Mouse (Mus musculus) lung, postnatal 0 days (tissue): Measurements from ENCODE around the gene Slf2.

ENCODE experiments used
- CTCF ChIP-seq: IDR thresholded peaks from 2 replicates; pipeline ENCODE4 v1.5.1; 2016; ENCODE audit warnings: antibody characterized with exemption, mild to moderate bottlenecking
- EP300 ChIP-seq: IDR thresholded peaks from 2 replicates; pipeline ENCODE4 v1.6.1; 2016; ENCODE audit warnings: antibody characterized with exemption, mild to moderate bottlenecking, control low read depth

DNA sequence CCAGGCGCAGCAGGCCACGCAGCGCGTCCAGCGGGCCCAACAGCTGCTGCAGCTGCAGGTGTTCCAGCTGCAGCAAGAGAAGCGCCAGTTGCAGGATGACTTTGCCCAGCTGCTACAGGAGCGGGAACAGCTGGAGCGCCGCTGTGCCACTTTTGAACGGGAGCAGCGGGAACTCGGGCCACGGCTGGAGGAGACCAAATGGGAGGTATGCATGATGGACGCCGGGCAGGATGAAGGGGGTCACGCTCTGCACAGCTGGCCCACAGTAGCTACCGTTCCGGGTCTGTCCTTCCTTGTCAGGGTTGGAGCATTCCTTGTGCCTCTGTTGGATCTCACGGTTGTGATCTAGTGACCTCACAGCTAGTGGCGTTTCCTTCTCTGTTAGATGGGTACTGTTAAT is 93.8 kb downstream of the Slf2 start:
- TF ChIP-seq CTCF (no peak), EP300 (no peak)
